Mouse (Mus musculus): ENCODE data around the gene Ctse.

Gene Ctse

DNA sequence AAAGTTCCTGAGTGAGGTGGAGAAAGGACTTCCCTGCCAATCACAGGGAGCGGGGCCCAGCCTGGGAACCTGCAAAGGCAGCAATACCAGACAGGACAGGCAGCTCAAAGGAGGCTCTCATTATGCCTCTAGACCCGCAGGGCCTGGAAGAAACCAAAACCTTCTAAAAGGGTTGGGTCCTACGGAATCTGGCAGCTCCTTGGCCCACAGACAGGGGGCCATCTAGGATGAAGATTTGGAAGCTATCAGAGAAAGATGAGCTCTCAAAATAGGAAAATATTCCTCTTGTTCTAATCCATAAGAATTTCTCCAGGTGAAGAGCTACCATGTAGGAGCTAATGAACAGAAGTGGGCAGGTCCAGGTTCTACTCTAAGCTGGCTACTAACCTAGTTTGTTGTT lies 50.9 kb downstream of the Ctse start:
- in situ Hi-C loops (cut with MboI; ENCODE audit: low pct_unique_long_range_greater_than_20kb in 1 of 2, low sequenced_read_pairs in 2 of 2, unreplicated experiment in 1 of 2), result no loop called here

DNA sequence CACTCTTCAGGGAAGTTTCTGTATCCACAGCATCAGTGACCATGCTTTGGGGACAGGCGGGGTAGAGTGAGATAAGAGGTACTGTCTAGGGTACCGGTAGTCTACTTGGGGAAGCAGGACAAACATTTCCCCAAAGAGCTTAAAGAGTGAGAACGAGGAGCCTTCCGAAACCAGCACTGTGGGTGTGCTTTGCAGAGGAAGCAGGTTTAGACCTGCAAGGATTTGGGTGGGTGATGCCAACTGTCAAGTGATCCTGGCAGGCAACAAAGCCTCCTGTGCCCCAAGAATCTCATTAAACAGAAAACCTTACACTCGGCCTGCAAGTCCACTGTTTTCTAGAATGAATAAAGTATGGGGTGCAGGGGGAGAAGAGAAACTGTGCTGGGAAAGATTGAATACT lies 51.8 kb downstream of the Ctse start:
- in situ Hi-C loops (cut with MboI; ENCODE audit: low pct_unique_long_range_greater_than_20kb in 1 of 2, low sequenced_read_pairs in 2 of 2, unreplicated experiment in 1 of 2), result no loop called here

DNA sequence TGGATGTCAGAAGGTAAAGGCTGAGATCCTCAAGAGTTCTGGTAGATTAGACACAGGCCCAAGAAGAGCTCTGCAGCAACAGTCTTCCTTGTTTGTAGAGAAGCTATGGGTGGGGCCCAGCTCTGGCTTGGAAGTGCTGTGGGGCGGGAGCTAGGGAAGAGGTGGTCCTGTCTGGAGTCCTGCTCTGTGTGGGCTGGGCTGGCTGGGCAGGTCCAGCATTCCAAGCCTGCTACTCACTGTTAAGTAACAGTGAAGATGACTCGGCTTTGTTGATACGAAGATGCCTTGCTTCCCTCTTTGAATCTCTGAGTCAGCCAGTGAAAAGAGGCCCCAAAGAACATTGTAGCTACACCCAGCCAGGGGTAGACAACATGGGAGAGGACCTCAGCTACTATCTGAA lies 52.3 kb downstream of the Ctse start:
- in situ Hi-C loops (cut with MboI; ENCODE audit: low pct_unique_long_range_greater_than_20kb in 1 of 2, low sequenced_read_pairs in 2 of 2, unreplicated experiment in 1 of 2), result no loop called here

DNA sequence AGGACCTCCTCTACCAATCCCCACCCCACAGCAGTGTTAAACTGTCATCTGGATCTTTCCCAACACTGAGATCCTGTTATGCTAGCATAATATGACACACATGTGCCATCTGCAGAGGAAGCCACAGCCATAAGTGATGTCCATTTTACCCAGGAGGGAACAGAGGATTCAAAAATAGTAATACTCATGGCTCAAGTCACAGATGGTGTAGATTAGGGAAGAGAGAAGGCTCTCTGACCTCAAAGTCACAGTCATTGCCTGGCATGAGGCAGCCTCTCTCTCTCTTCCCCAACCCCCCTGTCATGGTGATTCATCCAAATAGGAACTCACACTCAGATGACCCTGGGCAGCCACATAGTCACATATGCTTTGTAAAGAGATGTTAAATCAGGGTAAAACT lies 53.2 kb downstream of the Ctse start:
- in situ Hi-C loops (cut with MboI; ENCODE audit: low pct_unique_long_range_greater_than_20kb in 1 of 2, low sequenced_read_pairs in 2 of 2, unreplicated experiment in 1 of 2), result no loop called here

DNA sequence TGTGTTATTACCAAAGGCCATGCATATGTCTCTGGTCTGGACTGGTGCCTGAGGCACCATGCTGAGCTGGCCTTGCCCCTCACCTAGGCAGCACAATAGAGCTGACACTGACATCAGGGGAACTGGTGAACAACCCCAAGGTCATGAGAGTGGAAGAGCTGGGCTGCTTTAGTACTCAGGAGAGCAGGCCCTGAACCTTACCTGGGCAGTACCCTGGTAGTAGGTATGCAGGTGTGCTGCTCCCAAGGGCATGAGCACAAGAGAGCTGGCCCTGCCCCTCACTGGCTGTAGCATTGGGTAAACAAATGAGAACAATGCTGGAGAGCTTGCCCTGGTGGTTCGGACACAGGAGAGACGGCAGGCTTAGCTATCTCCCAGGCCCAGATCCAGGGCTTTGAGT lies 57.2 kb downstream of the Ctse start:
- in situ Hi-C loops (cut with MboI; ENCODE audit: low pct_unique_long_range_greater_than_20kb in 1 of 2, low sequenced_read_pairs in 2 of 2, unreplicated experiment in 1 of 2), result no loop called here

DNA sequence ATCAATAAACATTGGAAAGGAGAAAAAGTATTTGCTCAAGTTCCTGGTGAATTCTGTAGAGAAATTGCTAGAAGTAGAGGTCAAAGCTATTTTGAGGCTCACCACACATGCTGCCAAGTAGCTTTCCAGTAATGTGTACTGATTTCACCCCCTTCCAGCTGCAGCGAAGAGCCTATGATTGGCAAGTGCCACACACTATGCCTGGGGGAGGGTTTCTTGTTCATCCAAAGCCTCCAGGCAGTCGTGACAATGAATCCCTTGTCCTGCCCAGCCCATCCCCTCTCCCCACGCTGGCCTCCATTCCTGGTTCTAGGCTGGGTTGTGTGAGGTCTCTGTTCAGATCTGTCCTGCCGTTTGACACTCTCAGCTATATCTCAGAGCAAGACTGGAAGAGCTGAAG lies 58.2 kb downstream of the Ctse start:
- in situ Hi-C loops (cut with MboI; ENCODE audit: low pct_unique_long_range_greater_than_20kb in 1 of 2, low sequenced_read_pairs in 2 of 2, unreplicated experiment in 1 of 2), result no loop called here

DNA sequence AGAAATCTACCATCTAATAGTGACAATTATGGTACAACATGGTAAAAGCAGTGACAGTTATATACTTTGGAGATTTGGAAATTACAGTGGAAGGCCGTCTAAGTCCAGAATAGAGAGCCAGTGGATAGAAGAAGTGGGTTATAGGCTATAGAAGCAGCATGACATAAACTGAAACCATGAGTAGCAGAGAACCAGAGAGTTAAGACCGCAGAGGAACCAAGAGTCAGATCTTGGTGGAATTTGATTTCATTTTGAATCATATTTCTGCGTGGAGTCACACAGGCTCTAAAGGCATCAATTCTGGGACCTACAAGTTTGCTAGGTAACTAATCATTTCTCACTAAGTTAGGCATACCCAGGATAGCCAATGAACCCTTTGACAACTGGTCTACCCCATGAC lies 60.7 kb downstream of the Ctse start:
- in situ Hi-C loops (cut with MboI; ENCODE audit: low pct_unique_long_range_greater_than_20kb in 1 of 2, low sequenced_read_pairs in 2 of 2, unreplicated experiment in 1 of 2), result no loop called here

DNA sequence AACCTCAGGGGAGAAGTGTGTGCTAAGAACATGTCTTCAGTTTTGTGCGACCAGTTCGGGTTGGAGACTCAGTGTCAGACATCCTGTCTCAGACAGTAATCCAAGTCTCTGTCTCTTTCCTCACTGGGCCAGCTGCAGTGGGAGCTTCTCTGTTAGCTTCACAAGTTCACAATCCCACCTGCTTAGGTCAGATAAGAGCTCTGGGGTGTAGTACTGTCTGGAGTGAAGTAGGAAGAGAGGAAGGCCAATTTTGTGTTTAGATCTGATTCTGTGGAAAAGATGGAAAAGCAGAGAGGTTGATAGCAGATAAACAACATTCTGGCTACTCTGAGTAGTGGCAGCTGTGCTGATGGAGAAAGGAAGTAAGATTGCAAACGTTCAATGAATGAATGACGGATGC lies 61.5 kb downstream of the Ctse start:
- in situ Hi-C loops (cut with MboI; ENCODE audit: low pct_unique_long_range_greater_than_20kb in 1 of 2, low sequenced_read_pairs in 2 of 2, unreplicated experiment in 1 of 2), result no loop called here

DNA sequence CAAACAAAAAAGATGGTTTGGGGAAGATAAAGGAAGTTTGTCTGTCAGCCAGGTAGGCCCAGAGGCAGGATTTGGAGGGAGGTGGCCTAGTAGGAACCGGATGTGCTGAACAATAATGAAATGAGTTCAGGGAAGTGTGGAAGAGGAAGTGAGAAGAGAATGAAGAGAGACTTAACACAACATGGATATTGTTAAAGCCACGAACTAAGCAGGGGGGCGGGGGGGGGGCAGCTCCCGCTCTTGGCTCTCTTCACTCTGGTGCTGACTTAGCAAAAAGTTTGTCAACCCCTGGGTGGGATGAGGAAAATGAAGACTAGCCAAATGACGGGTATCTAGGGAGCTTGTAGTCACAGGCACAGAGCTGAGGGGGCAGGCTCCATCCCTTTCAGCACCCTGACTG lies 62.3 kb downstream of the Ctse start:
- in situ Hi-C loops (cut with MboI; ENCODE audit: low pct_unique_long_range_greater_than_20kb in 1 of 2, low sequenced_read_pairs in 2 of 2, unreplicated experiment in 1 of 2), result no loop called here

DNA sequence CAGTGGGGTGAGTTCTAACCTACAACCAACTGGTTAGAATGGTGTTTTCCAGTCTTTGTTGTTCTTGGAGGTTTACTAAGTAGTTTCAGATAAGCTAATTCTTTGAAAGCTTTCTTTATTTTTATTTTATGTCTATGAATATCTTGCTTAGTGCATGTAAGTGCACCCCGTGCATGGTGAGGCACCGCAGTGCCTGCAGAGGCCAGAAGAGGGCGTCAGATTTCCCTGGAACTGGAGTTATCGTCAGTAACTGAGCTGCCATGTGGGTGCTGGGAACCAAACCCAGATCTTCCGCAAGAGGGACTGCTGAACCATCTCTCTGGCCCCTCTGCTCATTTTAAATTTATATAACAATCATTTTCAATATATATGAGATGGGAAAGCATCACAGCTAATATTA lies 63.3 kb downstream of the Ctse start:
- in situ Hi-C loops (cut with MboI; ENCODE audit: low pct_unique_long_range_greater_than_20kb in 1 of 2, low sequenced_read_pairs in 2 of 2, unreplicated experiment in 1 of 2), result no loop called here

DNA sequence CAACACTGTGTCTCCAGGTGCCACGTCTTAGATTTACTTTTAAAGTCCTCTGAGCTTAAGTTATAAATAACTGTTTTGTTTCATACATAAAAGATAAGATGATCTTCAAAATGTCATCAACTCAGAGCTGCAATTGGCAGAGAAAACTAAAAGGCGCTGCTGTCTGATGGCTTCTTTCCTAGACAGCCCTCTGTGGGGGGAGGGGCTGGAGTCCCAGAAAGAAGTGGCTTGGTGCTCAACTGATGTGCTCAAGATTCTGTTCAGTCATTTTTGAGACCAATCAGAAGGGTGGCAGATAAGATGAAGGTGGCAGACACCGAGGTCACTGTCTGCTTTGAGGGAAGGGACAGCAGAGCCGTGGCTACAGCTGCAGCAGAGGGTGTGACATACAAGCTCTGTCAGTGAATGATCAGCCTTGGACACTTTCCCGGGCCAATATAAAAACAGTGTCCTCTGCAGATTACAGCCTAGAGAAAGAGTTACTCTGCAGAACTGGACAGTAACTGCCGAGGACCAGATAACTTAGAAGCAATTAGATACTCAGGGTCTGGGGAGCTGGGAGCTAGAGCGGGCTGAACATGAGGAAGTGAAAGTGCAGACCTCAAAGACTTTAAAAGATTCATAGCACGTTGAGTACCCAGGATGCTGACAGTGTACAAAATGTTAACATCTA lies 64.1 kb downstream of the Ctse start:
- in situ Hi-C loops (cut with MboI; ENCODE audit: low pct_unique_long_range_greater_than_20kb in 1 of 2, low sequenced_read_pairs in 2 of 2, unreplicated experiment in 1 of 2), result no loop called here

DNA sequence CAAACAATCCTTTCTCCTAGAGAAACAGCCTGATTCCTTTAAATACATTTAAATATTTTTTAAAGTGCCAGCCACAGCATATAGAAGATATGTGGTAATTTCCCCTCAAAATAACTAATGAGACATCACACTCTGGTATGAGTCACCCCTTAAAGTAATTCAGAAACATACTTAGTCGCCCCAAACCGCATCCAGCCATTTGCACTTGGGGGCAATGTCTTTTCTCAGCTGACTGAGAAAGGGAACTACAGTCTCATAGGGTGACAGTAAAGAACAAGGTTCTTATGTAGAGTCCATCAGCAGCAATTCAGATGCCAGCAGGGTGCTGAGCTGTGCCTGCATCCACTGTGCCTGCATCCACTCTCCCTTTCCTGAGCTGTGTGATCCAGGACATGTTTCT lies 65.4 kb downstream of the Ctse start:
- in situ Hi-C loops (cut with MboI; ENCODE audit: low pct_unique_long_range_greater_than_20kb in 1 of 2, low sequenced_read_pairs in 2 of 2, unreplicated experiment in 1 of 2), result no loop called here

DNA sequence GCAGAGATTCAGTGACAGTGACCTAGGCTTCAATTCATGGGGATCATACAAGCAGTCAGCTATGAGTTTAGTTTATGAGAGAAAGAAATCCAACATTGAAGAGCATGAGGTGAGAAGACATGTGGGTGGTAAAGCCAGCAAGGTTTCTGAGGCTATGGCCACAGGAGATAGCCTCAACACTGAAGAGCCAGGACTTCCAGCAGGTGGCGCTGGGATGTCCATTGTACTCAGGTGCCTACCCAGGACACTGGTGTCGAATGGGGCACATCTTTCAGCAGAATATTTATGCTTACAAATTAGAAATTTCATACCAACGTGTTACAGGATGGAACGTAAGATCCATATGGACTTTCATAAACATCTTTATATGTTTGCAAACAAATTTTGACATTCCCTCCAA lies 70.2 kb downstream of the Ctse start:
- in situ Hi-C loops (cut with MboI; ENCODE audit: low pct_unique_long_range_greater_than_20kb in 1 of 2, low sequenced_read_pairs in 2 of 2, unreplicated experiment in 1 of 2), result no loop called here

DNA sequence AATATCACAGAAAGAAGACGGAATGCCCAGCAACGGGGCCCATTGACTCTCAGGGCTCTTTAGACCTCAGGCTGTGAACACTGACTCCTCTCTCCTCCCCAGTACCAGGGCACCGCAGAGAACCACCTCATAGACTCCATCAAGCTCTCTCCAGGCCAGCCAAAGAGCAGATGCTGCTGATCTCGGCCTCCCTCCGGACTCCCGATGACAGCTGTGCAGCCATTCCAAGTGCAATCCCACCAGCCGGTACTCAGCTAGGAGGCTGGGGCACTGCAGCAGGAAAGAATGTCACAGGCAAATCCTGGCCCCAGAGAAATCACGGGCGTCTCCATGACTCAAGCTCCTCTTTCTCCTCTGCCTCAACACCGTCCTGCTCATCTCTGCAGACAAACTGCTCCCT lies 73.4 kb downstream of the Ctse start:
- in situ Hi-C loops (cut with MboI; ENCODE audit: low pct_unique_long_range_greater_than_20kb in 1 of 2, low sequenced_read_pairs in 2 of 2, unreplicated experiment in 1 of 2), result loop anchor here in 1 of 2 experiments (10.0 kb wide), 1 partner anchor 53 kb away; no protein-coding TSS in a partner anchor

DNA sequence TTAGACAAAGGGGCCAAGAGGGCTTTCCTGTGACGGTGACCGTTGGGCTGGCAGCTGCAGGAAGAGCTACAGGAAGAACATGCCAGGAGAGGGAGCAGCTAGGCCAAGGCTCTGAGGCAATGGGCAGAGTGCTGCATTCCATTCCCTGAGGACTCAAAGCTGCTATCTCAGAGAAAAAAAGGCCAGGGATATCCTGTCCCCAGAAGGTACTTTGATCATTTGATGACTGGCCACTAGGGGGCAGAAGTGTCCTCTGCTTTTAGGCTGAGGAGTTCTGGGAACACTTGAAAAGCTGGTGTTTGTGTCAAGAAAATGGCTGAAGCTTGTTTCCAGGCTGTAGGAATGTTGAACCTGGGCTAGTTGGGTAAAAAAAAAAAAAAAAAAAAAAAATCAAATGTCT lies 74.3 kb downstream of the Ctse start:
- in situ Hi-C loops (cut with MboI; ENCODE audit: low pct_unique_long_range_greater_than_20kb in 1 of 2, low sequenced_read_pairs in 2 of 2, unreplicated experiment in 1 of 2), result loop anchor here in 1 of 2 experiments (10.0 kb wide), 1 partner anchor 52 kb away; no protein-coding TSS in a partner anchor

DNA sequence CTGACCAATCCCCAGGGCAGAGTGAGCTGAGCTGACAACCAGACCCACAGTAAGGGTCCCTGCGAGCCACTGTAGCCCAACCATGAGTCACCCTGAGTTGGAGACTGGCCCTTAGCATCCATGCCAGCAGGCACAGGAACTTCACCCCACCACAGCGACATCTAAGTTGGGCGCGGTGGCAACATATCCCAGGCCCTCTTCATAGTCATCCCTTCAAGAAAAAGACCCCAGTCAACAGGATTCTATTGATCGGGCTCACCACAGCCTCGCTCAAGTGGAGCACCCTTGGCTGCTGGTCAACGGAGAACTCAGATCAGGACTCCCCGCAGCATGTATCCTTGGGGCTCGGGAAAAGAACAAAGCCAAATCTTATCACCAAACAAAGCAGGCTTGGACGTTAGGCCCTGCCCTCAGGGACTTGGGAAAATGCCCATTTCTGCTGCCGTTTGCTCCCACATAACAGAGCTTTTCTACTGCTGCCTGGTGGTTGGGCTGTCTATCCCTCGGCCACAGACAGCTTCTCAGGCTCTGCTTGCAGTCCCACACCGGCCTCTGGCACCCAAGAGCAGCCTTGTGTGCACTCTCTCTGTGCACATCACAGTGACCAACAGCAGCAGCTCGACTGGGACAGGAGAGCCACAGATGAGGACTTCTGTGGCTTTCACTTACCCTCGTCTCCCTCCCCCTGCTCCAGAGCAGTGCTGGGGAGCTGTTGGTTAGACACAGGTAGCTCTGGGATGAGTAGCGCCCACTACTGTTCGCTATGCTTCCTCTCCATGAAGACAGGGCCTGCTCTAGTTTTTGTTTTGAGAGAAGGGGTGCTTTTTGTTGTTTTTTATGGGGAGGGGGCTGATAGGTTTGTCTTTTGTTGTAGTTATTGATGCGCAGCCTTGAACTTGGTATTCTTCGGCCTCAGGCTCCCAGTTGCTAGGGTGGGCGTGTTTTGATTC lies 76.6 kb downstream of the Ctse start:
- in situ Hi-C loops (cut with MboI; ENCODE audit: low pct_unique_long_range_greater_than_20kb in 1 of 2, low sequenced_read_pairs in 2 of 2, unreplicated experiment in 1 of 2), result loop anchor here in 1 of 2 experiments (10.0 kb wide), 1 partner anchor 50 kb away; no protein-coding TSS in a partner anchor

DNA sequence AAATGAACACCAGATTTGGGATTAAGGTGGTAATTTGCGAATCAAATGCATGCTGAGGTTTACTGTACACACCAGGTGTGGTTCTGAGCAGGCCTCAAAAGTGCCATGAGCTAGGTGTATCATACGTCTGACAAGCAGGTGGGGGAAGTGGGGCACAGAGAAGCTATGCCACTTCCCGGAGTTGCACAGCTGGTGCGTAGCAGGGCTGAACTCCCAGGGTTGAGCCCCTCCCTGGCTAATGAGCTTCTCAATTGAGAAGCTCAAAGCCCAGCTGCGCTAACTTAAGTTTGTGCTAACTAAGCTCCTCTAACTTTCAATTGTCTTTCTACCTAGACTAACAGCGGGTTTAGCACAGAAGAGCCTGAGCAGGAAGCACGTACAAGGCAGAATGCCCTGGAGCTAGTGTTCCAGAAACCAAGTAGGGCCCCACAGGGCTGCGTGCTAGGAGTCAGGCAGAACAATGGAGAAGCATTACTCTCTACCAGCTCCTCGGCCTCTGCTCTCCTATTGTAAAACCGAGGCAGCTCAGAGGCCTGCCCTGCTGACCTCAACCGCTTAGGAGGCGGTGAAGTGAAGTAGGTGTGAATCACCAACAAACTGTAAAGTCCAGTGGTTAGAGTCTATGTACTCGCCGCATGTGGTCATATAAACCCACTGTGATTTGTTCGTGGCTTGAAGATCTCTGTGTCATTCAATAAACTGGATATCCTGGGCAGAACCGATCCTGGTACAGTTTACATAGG lies 81.0 kb downstream of the Ctse start:
- in situ Hi-C loops (cut with MboI; ENCODE audit: low pct_unique_long_range_greater_than_20kb in 1 of 2, low sequenced_read_pairs in 2 of 2, unreplicated experiment in 1 of 2), result loop anchor here in 1 of 2 experiments (10.0 kb wide), 1 partner anchor 46 kb away; no protein-coding TSS in a partner anchor

DNA sequence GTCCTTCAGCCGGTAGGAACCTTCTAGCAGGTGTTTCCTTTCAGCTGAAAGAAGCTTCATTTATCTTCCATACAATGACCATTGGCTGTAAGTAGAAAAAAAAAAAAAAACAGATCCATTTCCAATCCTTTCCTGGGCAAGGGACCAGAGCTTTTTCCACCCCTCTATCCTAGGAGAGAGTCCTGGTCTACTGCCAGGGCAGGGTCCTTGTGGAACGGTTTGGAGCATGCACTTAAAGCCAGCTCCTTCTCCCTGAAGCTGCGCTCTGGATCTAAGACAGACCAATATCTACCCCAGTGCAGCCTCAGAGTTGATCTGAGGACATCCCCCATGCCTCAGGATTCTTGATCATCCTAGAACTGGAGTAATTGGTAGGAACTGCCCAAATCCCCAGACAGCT lies 83.9 kb downstream of the Ctse start:
- in situ Hi-C loops (cut with MboI; ENCODE audit: low pct_unique_long_range_greater_than_20kb in 1 of 2, low sequenced_read_pairs in 2 of 2, unreplicated experiment in 1 of 2), result no loop called here

DNA sequence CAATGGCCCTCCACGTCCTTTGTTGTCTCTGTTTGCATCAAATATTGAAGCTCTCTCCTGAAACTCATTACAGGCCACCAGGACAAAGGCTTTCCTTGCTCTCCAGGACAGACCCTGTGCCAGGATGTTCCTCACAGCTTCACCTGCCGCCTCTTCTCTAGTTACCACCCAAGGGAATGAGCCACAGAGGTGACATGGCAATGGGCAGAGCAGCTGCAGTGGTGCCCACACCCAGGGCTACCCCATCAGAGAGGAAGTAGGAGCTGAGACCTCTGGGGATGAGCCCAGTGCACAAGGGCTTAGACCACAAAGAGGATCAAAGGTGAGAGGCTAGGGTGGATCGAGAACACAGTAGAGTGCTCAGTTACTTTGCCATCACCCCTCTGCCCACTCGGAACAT lies 85.4 kb downstream of the Ctse start:
- in situ Hi-C loops (cut with MboI; ENCODE audit: low pct_unique_long_range_greater_than_20kb in 1 of 2, low sequenced_read_pairs in 2 of 2, unreplicated experiment in 1 of 2), result no loop called here

All from mouse embryonic stem cell (cell line).